Mouse (Mus musculus) embryonic facial prominence, embryonic 14.5 days (tissue): ENCODE measurements around the gene Cyb5b. TPM values are rescaled to one million over a fixed set of nuclear protein-coding genes. Genes with fewer than 3 reads are reported as not detected.

Source experiments
- polyA plus RNA-seq: library from polyadenylated mRNA; unstranded; fragments of >200 nt; fragmentation: Nextera tagmentation; extraction: Ambion mirVana; gene quantifications from 2 replicates; pipeline ENCODE4 v1.2.1, GENCODE M21; 2014

Gene Cyb5b
- polyA plus RNA-seq, 1 experiment from 2014 or later: 78.5 TPM

Other genes with a start within 250 kb of the Cyb5b start
- 16.3 and 18.5 TPM in 2 replicates for gene Sntb2, start 214.9 kb upstream of the Cyb5b start, polyA plus RNA-seq
- gene Vps4a, start 119.4 kb upstream of the Cyb5b start, polyA plus RNA-seq: 71.3 and 78.2 TPM in 2 replicates
- gene Pdf, start 102.0 kb upstream of the Cyb5b start, polyA plus RNA-seq: 30.5 and 31.7 TPM in 2 replicates
- 32.8 and 39.0 TPM in 2 replicates for gene Cog8, start 94.0 kb upstream of the Cyb5b start, polyA plus RNA-seq
- gene Nip7, start 93.8 kb upstream of the Cyb5b start, polyA plus RNA-seq: 97.3 and 98.4 TPM in 2 replicates
- gene Tmed6, start 85.0 kb upstream of the Cyb5b start, polyA plus RNA-seq: not detected in 2 replicates
- gene Terf2, start 54.1 kb upstream of the Cyb5b start, polyA plus RNA-seq: 14.8 and 15.1 TPM in 2 replicates
- 13.7 and 13.8 TPM in 2 replicates for gene Nfat5, start 142.8 kb downstream of the Cyb5b start, polyA plus RNA-seq